Mouse (Mus musculus): ENCODE results near the gene Sez6. TPM values are rescaled to one million over a fixed set of nuclear protein-coding genes. Genes with fewer than 3 reads are reported as not detected.

The Sez6 gene
- polyA plus RNA-seq, 1 experiment from 2014 or later = 48.7 TPM

DNA sequence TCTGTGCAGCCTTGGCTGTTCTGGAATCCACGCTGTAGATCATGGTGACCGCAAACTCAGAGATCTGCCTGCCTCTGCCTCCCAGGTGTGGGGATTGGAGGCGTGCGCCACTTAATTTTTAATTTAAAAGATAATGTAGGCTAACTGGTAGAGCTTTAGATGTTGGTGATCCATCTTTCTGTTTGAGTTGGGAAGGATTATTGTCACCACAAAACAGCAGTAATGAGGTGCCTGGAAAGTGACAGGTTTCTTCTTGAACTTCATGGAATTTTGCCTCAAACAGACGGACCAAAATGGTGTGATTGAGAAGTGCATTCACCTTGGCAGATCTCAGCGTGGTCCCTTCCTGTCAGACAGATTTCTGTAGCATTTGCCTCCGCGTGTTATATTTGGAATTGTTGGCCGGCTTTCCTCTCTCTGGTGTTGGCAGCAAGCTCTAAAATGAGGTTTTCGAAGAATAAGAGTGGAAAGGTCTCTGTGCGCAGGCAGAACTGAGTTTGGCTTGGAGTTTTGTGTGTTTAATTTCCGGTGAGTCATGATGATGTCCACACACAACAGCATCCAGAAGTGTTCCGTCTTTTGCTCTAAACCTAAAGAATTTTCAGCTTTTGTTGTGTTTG is 58.6 kb downstream of the Sez6 start:
- no peak overlapping the region for H3K4me2 ChIP-seq (replicated peaks)
- H3K27me3 ChIP-seq = no peaks in the 10 kb centered on the region
- peaks cover 27% of the 10 kb centered on the region for H3K36me3 ChIP-seq
- peaks cover 16% of the 10 kb centered on the region for H3K4me1 ChIP-seq
- 92% methylated on average over 13 of the region's 13 CpGs for WGBS
- H3K27ac ChIP-seq = no peak overlapping the region
- no peaks in the 10 kb centered on the region for H3K9me3 ChIP-seq (replicated peaks)
- H3K9ac ChIP-seq = no peak overlapping the region
- no peak for ATAC-seq (ENCODE audit: low FRiP score)
- no peak overlapping the region for H3K4me3 ChIP-seq

DNA sequence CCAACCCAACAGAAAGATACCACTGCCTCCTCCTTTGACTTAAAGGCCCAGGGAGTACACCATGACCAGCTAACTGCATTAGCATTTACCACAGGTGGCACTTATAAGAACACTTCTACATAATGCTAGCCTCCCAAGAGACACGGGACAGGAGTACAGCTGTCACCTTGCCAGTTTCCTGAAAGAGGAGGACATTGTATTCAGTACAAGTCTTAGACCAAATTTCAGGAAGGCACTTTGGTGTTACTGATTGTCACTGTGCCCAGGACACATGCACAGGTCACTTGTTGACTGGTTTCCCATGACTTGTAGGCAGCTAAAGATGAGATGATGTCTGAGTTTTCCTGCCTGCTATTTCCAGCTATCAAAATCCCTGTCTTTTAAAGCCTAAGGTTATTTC is 65.0 kb downstream of the Sez6 start:
- Histone ChIP-seq H3K4me3 (no peak overlapping the region), H3K4me1 (no peaks in the 10 kb centered on the region), H3K9ac (no peak overlapping the region), H3K4me2 (replicated peaks) (no peak overlapping the region), H3K9me3 (replicated peaks) (no peaks in the 10 kb centered on the region), H3K27me3 (no peaks in the 10 kb centered on the region), H3K36me3 (peaks cover 12% of the 10 kb centered on the region), H3K27ac (no peak overlapping the region)
- no peak for ATAC-seq (ENCODE audit: low FRiP score)
- 93% methylated on average over 1 of the region's 1 CpGs for WGBS

DNA sequence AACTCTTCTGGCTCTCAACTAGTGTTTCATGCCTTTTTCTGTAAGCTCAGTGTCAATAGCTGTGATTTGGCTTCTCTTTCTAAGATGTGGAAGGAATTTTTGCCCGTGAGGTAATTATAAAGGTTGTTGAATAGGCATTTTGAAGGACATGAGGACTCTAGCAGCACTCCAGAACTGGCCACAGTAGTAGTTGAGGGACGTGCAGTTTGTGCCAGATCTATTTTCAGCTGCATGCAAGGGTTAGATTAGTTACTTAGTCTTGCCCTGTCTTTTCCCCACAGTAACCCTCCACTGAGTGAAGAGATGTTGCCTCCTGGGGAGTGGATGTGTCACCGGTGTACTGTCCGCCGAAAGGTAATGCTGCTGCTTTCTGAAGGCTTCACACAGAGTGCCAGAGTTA is 75.8 kb downstream of the Sez6 start:
- Histone ChIP-seq H3K27me3 (no peaks in the 10 kb centered on the region), H3K27ac (no peak overlapping the region), H3K4me2 (replicated peaks) (no peak overlapping the region), H3K4me1 (peaks cover 4% of the 10 kb centered on the region; the same call in 1 of the 2 replicates), H3K9me3 (replicated peaks) (no peaks in the 10 kb centered on the region), H3K9ac (no peak overlapping the region), H3K36me3 (peaks cover 56% of the 10 kb centered on the region), H3K4me3 (no peak overlapping the region)
- 96% methylated on average over 5 of the region's 5 CpGs for WGBS
- no peak for ATAC-seq (ENCODE audit: low FRiP score)

DNA sequence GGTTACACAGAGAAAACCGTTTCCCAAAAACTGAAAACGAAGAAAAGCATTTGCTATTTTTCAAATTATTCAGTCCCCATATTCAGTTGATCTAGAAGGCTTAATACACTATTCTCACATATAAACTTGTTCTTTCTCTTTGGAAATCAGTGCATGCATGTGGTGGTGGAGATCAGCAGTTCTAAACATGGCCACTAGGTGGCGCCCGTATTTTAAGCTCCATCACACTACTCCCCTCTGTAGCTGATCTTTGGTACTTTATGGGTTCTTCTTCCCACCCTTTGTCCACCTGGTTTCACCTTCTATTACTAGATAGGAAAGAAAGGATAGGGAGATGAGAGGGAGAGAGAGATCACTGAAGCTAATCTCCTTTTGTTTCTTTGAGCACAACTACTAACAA is 89.1 kb downstream of the Sez6 start:
- Histone ChIP-seq H3K9ac (no peak overlapping the region), H3K4me3 (no peak overlapping the region), H3K27me3 (no peaks in the 10 kb centered on the region), H3K9me3 (replicated peaks) (no peaks in the 10 kb centered on the region), H3K27ac (no peak overlapping the region), H3K36me3 (peaks cover 87% of the 10 kb centered on the region), H3K4me2 (replicated peaks) (no peak overlapping the region), H3K4me1 (no peaks in the 10 kb centered on the region)
- WGBS = 21% methylated on average over 4 of the region's 4 CpGs
- ATAC-seq (ENCODE audit: low FRiP score) = no peak

DNA sequence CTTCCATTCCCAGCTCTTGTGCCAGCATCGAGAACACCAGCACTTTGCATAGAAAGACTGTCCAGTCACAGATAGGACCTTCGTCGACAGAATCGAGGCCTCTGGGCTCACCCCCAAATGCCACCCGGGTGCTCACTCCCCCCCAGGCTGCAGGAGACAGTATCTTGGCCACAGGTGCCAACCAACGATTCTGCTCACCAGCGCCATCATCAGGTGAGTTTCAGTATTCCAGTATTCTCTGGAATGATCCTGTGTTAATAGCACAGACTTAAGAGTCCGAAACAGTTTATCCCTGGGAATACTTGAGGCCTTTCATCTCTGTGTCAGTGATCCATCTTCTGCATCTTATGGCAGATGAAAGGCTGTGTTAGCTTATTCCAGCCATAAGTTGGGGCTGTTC is 93.0 kb downstream of the Sez6 start:
- Histone ChIP-seq H3K9ac (no peak overlapping the region), H3K9me3 (replicated peaks) (no peaks in the 10 kb centered on the region), H3K27ac (no peak overlapping the region), H3K36me3 (peaks cover 85% of the 10 kb centered on the region), H3K4me3 (no peak overlapping the region), H3K27me3 (no peaks in the 10 kb centered on the region), H3K4me2 (replicated peaks) (no peak overlapping the region), H3K4me1 (no peaks in the 10 kb centered on the region)
- WGBS = 87% methylated on average over 8 of the region's 8 CpGs
- no peak for ATAC-seq (ENCODE audit: low FRiP score)

Other genes with a start within 250 kb of the Sez6 start
- gene Nufip2, start 244.6 kb upstream of the Sez6 start, polyA plus RNA-seq (2016; fragmentation: Nextera tagmentation; extraction: Ambion mirVana) = 4.8 and 5.3 TPM in 2 replicates
- gene Cryba1, start 205.5 kb upstream of the Sez6 start, polyA plus RNA-seq (2016; fragmentation: Nextera tagmentation; extraction: Ambion mirVana) = 2.8 and 3.5 TPM in 2 replicates
- 55.9 and 58.9 TPM in 2 replicates for gene Myo18a, start 167.6 kb upstream of the Sez6 start, polyA plus RNA-seq (2016; fragmentation: Nextera tagmentation; extraction: Ambion mirVana)
- 2.7 and 2.9 TPM in 2 replicates for gene Gm10277, start 143.1 kb upstream of the Sez6 start, polyA plus RNA-seq (2016; fragmentation: Nextera tagmentation; extraction: Ambion mirVana)
- gene Pipox, start 36.7 kb upstream of the Sez6 start, polyA plus RNA-seq (2016; fragmentation: Nextera tagmentation; extraction: Ambion mirVana) = 5.0 and 7.1 TPM in 2 replicates
- gene Phf12, start 52.0 kb downstream of the Sez6 start, polyA plus RNA-seq (2016; fragmentation: Nextera tagmentation; extraction: Ambion mirVana) = 30.6 and 30.7 TPM in 2 replicates
- gene Dhrs13, start 101.5 kb downstream of the Sez6 start, polyA plus RNA-seq (2016; fragmentation: Nextera tagmentation; extraction: Ambion mirVana) = 24.2 and 24.8 TPM in 2 replicates
- 65.2 and 73.2 TPM in 2 replicates for gene Flot2, start 107.1 kb downstream of the Sez6 start, polyA plus RNA-seq (2016; fragmentation: Nextera tagmentation; extraction: Ambion mirVana)
- gene Eral1, start 149.6 kb downstream of the Sez6 start, polyA plus RNA-seq (2016; fragmentation: Nextera tagmentation; extraction: Ambion mirVana) = 31.5 and 31.8 TPM in 2 replicates
- gene Fam222b, start 163.9 kb downstream of the Sez6 start, polyA plus RNA-seq (2016; fragmentation: Nextera tagmentation; extraction: Ambion mirVana) = 24.3 and 28.0 TPM in 2 replicates
- gene Traf4, start 234.8 kb downstream of the Sez6 start, polyA plus RNA-seq (2016; fragmentation: Nextera tagmentation; extraction: Ambion mirVana) = 149 and 152 TPM in 2 replicates
- gene Nek8, start 245.9 kb downstream of the Sez6 start, polyA plus RNA-seq (2016; fragmentation: Nextera tagmentation; extraction: Ambion mirVana) = 10.7 and 12.9 TPM in 2 replicates
- gene Tlcd1, start 245.9 kb downstream of the Sez6 start, polyA plus RNA-seq (2016; fragmentation: Nextera tagmentation; extraction: Ambion mirVana) = 9.4 and 10.2 TPM in 2 replicates

All from hindbrain, embryonic 12.5 days (tissue).